In genomic region chr3:108433188-108433880, GRCm38 (mm10) we compare ENCODE assay signal across 10 mouse cellular contexts. TPM values are rescaled to one million over a fixed set of nuclear protein-coding genes. Genes with fewer than 3 reads are reported as not detected.
DNase-seq lines count a peak whose midpoint lies in the region; ATAC-seq and TF ChIP-seq lines count a peak whose summit lies in the region.
"Had no signal": no experiment of that assay in that cellular context is flagged by ENCODE, and none has a peak within 500 bp of the region (broad histone marks: within the 10 kb centered on the region; RNA-seq: fewer than 3 reads in every experiment).

No protein-coding gene starts in this region.

- H3K9ac ChIP-seq in intestine, embryonic 16.5 days (ENCODE audit: low read depth, low read length), result no peak overlapping the region
- no peak overlapping the region for H3K9ac ChIP-seq in kidney, embryonic 15.5 days

- no peak for DNase-seq in layer of hippocampus, adult 2 months (ENCODE audit: low spot score in 2 of 2)
- DNase-seq in layer of hippocampus, postnatal 25 days (ENCODE audit: extremely low spot score in 1 of 2, low spot score in 1 of 2), result no peak
- DNase-seq in forebrain, embryonic 10.5 days (ENCODE audit: extremely low spot score, low spot score), result peak; percentile 92
- DNase-seq in retina, embryonic 14.5 days (ENCODE audit: low spot score), result peak; percentile 86
- no peak for DNase-seq in adrenal gland, adult 2 months
- no peak for DNase-seq in adrenal gland, adult 8-10 months
- DNase-seq: gastrocnemius, postnatal 25 days; lung, postnatal 36 days had no signal

- H3K9me3 ChIP-seq in forebrain, embryonic 10.5 days, result no peaks in the 10 kb centered on the region
- H3K9me3 ChIP-seq in intestine, embryonic 16.5 days (ENCODE audit: control insufficient read depth, low read length), result no peaks in the 10 kb centered on the region
- H3K9me3 ChIP-seq in kidney, embryonic 15.5 days (replicated peaks), result no peaks in the 10 kb centered on the region

- H3K4me1 ChIP-seq in forebrain, embryonic 10.5 days, result peaks cover 57% of the 10 kb centered on the region
- no peaks in the 10 kb centered on the region for H3K4me1 ChIP-seq in intestine, embryonic 16.5 days (ENCODE audit: control insufficient read depth, insufficient read depth, low read length)
- H3K4me1 ChIP-seq in kidney, embryonic 15.5 days, result no peaks in the 10 kb centered on the region

- 18% methylated on average over 18 of the region's 18 CpGs for WGBS in forebrain, embryonic 10.5 days
- 57% methylated on average over 18 of the region's 18 CpGs for WGBS in intestine, embryonic 16.5 days
- WGBS in kidney, embryonic 15.5 days, result 52% methylated on average over 18 of the region's 18 CpGs

- TF ChIP-seq CTCF in layer of hippocampus, adult 2 months (conservative IDR thresholded peaks at IDR 0.05), result no peak

- ATAC-seq in intestine, embryonic 16.5 days, result 0 out of 2 replicates have a peak, but pooled peaks have one; percentile 4
- ATAC-seq in kidney, embryonic 15.5 days (replicated peaks; ENCODE audit: low FRiP score), result no peak

- no peak overlapping the region for H3K4me3 ChIP-seq in layer of hippocampus, adult 2 months
- peak overlapping the region; percentile 34 for H3K4me3 ChIP-seq in forebrain, embryonic 10.5 days
- no peak overlapping the region for H3K4me3 ChIP-seq in intestine, embryonic 16.5 days (ENCODE audit: low read length)
- no peak overlapping the region for H3K4me3 ChIP-seq in kidney, embryonic 15.5 days (replicated peaks)

- H3K27me3 ChIP-seq in forebrain, embryonic 10.5 days (ENCODE audit: poor library complexity, severe bottlenecking), result no peaks in the 10 kb centered on the region
- no peaks in the 10 kb centered on the region for H3K27me3 ChIP-seq in intestine, embryonic 16.5 days (replicated peaks; ENCODE audit: control insufficient read depth, insufficient read depth, low read length)
- H3K27me3 ChIP-seq in kidney, embryonic 15.5 days, result no peaks in the 10 kb centered on the region

- H3K27ac ChIP-seq in layer of hippocampus, adult 2 months, result peak overlapping the region; percentile 39; the same call in 1 of the 2 replicates
- H3K27ac ChIP-seq in forebrain, embryonic 10.5 days, result peak overlapping the region; percentile 90
- H3K27ac ChIP-seq in intestine, embryonic 16.5 days (ENCODE audit: low read length), result no peak overlapping the region
- H3K27ac ChIP-seq in kidney, embryonic 15.5 days, result no peak overlapping the region

- no peak overlapping the region for H3K4me2 ChIP-seq in intestine, embryonic 16.5 days (ENCODE audit: low read depth, low read length)
- no peak overlapping the region for H3K4me2 ChIP-seq in kidney, embryonic 15.5 days

- H3K36me3 ChIP-seq in forebrain, embryonic 10.5 days (replicated peaks), result peaks cover 87% of the 10 kb centered on the region
- peaks cover 26% of the 10 kb centered on the region for H3K36me3 ChIP-seq in intestine, embryonic 16.5 days (ENCODE audit: control insufficient read depth, insufficient read depth, low read length)
- peaks cover 91% of the 10 kb centered on the region for H3K36me3 ChIP-seq in kidney, embryonic 15.5 days

RNA-seq across cellular contexts. Expression of gene Sars, which starts 11.7 kb away (rescaled TPM):
- 100 to 1,000 TPM; 198 to 213 TPM for total RNA-seq in layer of hippocampus, adult 2 months (2021)
- total RNA-seq in layer of hippocampus, postnatal 25 days (2021), result 100 to 1,000 TPM; 187 to 207 TPM
- polyA plus RNA-seq in forebrain, embryonic 10.5 days (2016; fragmentation: Nextera tagmentation; extraction: Ambion mirVana), result 160 and 167 TPM in 2 replicates
- polyA plus RNA-seq in intestine, embryonic 16.5 days (2015; fragmentation: Nextera tagmentation; extraction: Ambion mirVana), result 166 and 168 TPM in 2 replicates
- 100 to 1,000 TPM; 198 to 212 TPM for total RNA-seq in adrenal gland, adult 2 months (2021)
- polyA plus RNA-seq in adrenal gland, adult 2 months (2012; rRNA removed), result 23.8 and 32.6 TPM in 2 replicates
- total RNA-seq in adrenal gland, adult 8-10 months (2022), result 100 to 1,000 TPM; 183 to 191 (median 186) TPM
- polyA plus RNA-seq in kidney, embryonic 15.5 days (2015; fragmentation: Nextera tagmentation; extraction: Ambion mirVana), result 126 and 131 TPM in 2 replicates

RNA-seq across cellular contexts. Expression of gene Celsr2, which starts 18.0 kb away (rescaled TPM):
- total RNA-seq in layer of hippocampus, adult 2 months (2021), result 100 to 1,000 TPM; 185 to 201 TPM
- total RNA-seq in layer of hippocampus, postnatal 25 days (2021), result 100 to 1,000 TPM; 172 to 199 TPM
- polyA plus RNA-seq in forebrain, embryonic 10.5 days (2016; fragmentation: Nextera tagmentation; extraction: Ambion mirVana), result 32.1 and 35.1 TPM in 2 replicates
- 2.6 and 3.0 TPM in 2 replicates for polyA plus RNA-seq in intestine, embryonic 16.5 days (2015; fragmentation: Nextera tagmentation; extraction: Ambion mirVana)
- total RNA-seq in adrenal gland, adult 2 months (2021), result 1 to 10 TPM; 6.1 to 8.3 TPM
- polyA plus RNA-seq in adrenal gland, adult 2 months (2012; rRNA removed), result 9.9 and 17.1 TPM in 2 replicates
- total RNA-seq in adrenal gland, adult 8-10 months (2022), result 10 to 100 TPM in 2 of 4 experiments, 1 to 10 TPM in 2; 6.5 to 14.6 (median 9.5) TPM
- polyA plus RNA-seq in kidney, embryonic 15.5 days (2015; fragmentation: Nextera tagmentation; extraction: Ambion mirVana), result 19.3 and 21.6 TPM in 2 replicates

RNA-seq across cellular contexts. Expression of gene Psrc1, which starts 49.7 kb away (rescaled TPM):
- total RNA-seq in layer of hippocampus, adult 2 months (2021), result 10 to 100 TPM; 17.5 to 22.2 TPM
- 10 to 100 TPM; 15.5 to 17.3 TPM for total RNA-seq in layer of hippocampus, postnatal 25 days (2021)
- polyA plus RNA-seq in forebrain, embryonic 10.5 days (2016; fragmentation: Nextera tagmentation; extraction: Ambion mirVana), result 115 and 117 TPM in 2 replicates
- 22.1 and 26.1 TPM in 2 replicates for polyA plus RNA-seq in intestine, embryonic 16.5 days (2015; fragmentation: Nextera tagmentation; extraction: Ambion mirVana)
- 1 to 10 TPM in 1 of 2 experiments, under 1 TPM in 1; 0.66 to 1.3 TPM for total RNA-seq in adrenal gland, adult 2 months (2021)
- polyA plus RNA-seq in adrenal gland, adult 2 months (2012; rRNA removed), result 2.6 and 4.0 TPM in 2 replicates
- 1 to 10 TPM; 1.6 to 4.8 (median 3.0) TPM for total RNA-seq in adrenal gland, adult 8-10 months (2022)
- polyA plus RNA-seq in kidney, embryonic 15.5 days (2015; fragmentation: Nextera tagmentation; extraction: Ambion mirVana), result 47.2 and 48.8 TPM in 2 replicates

Comparison
In these comparisons a context has a peak if more than half of its experiments do, and no peak if none do; other contexts are left out.
1. DNase-seq: peak in forebrain, embryonic 10.5 days (single experiment) and retina, embryonic 14.5 days (single experiment); none in layer of hippocampus, adult 2 months (0 of 2), layer of hippocampus, postnatal 25 days (0 of 2), adrenal gland, adult 2 months (single experiment) and adrenal gland, adult 8-10 months (single experiment).
2. H3K27ac ChIP-seq: peak in layer of hippocampus, adult 2 months (single experiment) and forebrain, embryonic 10.5 days (single experiment); none in intestine, embryonic 16.5 days (single experiment) and kidney, embryonic 15.5 days (single experiment).
3. RNA of gene Celsr2, which starts 18.0 kb away (total RNA-seq): 185 to 201 TPM in layer of hippocampus, adult 2 months and 172 to 199 TPM in layer of hippocampus, postnatal 25 days; 6.5 to 14.6 TPM in adrenal gland, adult 8-10 months and 6.1 to 8.3 TPM in adrenal gland, adult 2 months; every median in the first group is over 10 times any median in the second.